ENCODE assay signal across 9 mouse cellular contexts in the genomic region with DNA sequence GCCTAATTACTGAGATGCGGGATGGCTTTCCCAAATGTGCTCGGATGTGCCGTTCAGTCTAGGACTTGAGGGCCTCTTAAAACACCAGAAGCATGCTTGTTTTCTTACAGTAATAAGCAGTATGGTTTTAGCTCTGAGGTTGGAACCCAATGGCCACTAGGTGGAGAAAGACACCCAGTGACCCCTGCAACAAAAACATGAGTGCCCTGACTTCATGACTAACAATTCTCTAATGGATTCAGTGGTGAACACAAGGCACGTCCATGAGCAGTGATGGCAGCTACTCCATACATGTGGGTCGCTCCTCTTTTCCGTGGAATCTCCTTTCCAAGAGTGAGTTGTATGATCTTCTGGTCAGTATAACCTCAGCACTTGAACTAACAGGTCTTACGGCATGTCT. TPM values are rescaled to one million over a fixed set of nuclear protein-coding genes. Genes with fewer than 3 reads are reported as not detected.
DNase-seq lines count a peak whose midpoint lies in the region; ATAC-seq and TF ChIP-seq lines count a peak whose summit lies in the region.
"Had no signal": no experiment of that assay in that cellular context is flagged by ENCODE, and none has a peak within 500 bp of the region (broad histone marks: within the 10 kb centered on the region; RNA-seq: fewer than 3 reads in every experiment).

No protein-coding gene starts in this region.

- H3K27me3 ChIP-seq in forebrain, postnatal 0 days (ENCODE audit: insufficient read depth, low read length): no peaks in the 10 kb centered on the region
- H3K27me3 ChIP-seq in forebrain, embryonic 11.5 days (ENCODE audit: control insufficient read depth, insufficient read depth, low read length): no peaks in the 10 kb centered on the region
- no peaks in the 10 kb centered on the region for H3K27me3 ChIP-seq in forebrain, embryonic 14.5 days (replicated peaks; ENCODE audit: control insufficient read depth, insufficient read depth, low read length)
- H3K27me3 ChIP-seq: limb, embryonic 13.5 days had no signal

- H3K4me3 ChIP-seq in forebrain, postnatal 0 days (ENCODE audit: low read depth, low read length): no peak overlapping the region
- H3K4me3 ChIP-seq in forebrain, embryonic 11.5 days (ENCODE audit: low read depth, low read length): no peak overlapping the region
- H3K4me3 ChIP-seq in forebrain, embryonic 14.5 days (ENCODE audit: low read depth, low read length): no peak overlapping the region
- H3K4me3 ChIP-seq: limb, embryonic 13.5 days had no signal

- no peaks in the 10 kb centered on the region for H3K4me1 ChIP-seq in forebrain, postnatal 0 days (ENCODE audit: insufficient read depth)
- H3K4me1 ChIP-seq in forebrain, embryonic 11.5 days (replicated peaks; ENCODE audit: control insufficient read depth, insufficient read depth, low read length): no peaks in the 10 kb centered on the region
- no peaks in the 10 kb centered on the region; the same call in 1 of the 2 replicates for H3K4me1 ChIP-seq in forebrain, embryonic 14.5 days (ENCODE audit: control insufficient read depth, insufficient read depth, low read length)

- no peak for ATAC-seq in forebrain, postnatal 0 days
- ATAC-seq in forebrain, embryonic 11.5 days (replicated peaks; ENCODE audit: low FRiP score): no peak
- no peak for ATAC-seq in forebrain, embryonic 14.5 days

- 67% methylated on average over 7 of the region's 7 CpGs for WGBS in forebrain, postnatal 0 days
- WGBS in forebrain, embryonic 11.5 days: 67% methylated on average over 7 of the region's 7 CpGs
- 73% methylated on average over 7 of the region's 7 CpGs for WGBS in forebrain, embryonic 14.5 days

- H3K9ac ChIP-seq in forebrain, postnatal 0 days: no peak overlapping the region
- H3K9ac ChIP-seq in forebrain, embryonic 11.5 days (ENCODE audit: low read length): no peak overlapping the region
- no peak overlapping the region for H3K9ac ChIP-seq in forebrain, embryonic 14.5 days (ENCODE audit: low read length)
- H3K9ac ChIP-seq: limb, embryonic 13.5 days had no signal

- no peaks in the 10 kb centered on the region for H3K36me3 ChIP-seq in forebrain, postnatal 0 days (ENCODE audit: insufficient read depth)
- no peaks in the 10 kb centered on the region for H3K36me3 ChIP-seq in forebrain, embryonic 11.5 days (ENCODE audit: control insufficient read depth, insufficient read depth, low read length)
- no peaks in the 10 kb centered on the region for H3K36me3 ChIP-seq in forebrain, embryonic 14.5 days (ENCODE audit: control insufficient read depth, insufficient read depth, low read length)
- H3K36me3 ChIP-seq: limb, embryonic 13.5 days had no signal

- H3K4me2 ChIP-seq in forebrain, postnatal 0 days (ENCODE audit: low read depth): no peak overlapping the region
- no peak overlapping the region for H3K4me2 ChIP-seq in forebrain, embryonic 11.5 days (ENCODE audit: low read depth, low read length, severe bottlenecking)
- no peak overlapping the region for H3K4me2 ChIP-seq in forebrain, embryonic 14.5 days (ENCODE audit: low read length)
- H3K4me2 ChIP-seq: limb, embryonic 13.5 days had no signal

- 0 out of 2 replicates have a peak, but pooled peaks have one; percentile 42 for TF ChIP-seq CTCF in forebrain, postnatal 0 days (IDR thresholded peaks at IDR 0.05; ENCODE audit: low read depth)

- DNase-seq in forebrain, postnatal 0 days: no peak
- no peak for DNase-seq in forebrain, embryonic 11.5 days (ENCODE audit: low spot score)
- DNase-seq in urinary bladder, postnatal 14 days (ENCODE audit: low spot score): peak; percentile 10
- no peak for DNase-seq in urinary bladder, postnatal 10 days (ENCODE audit: low spot score)
- DNase-seq in kidney, postnatal 14 days: peak; percentile 29
- no peak for DNase-seq in frontal cortex, postnatal 14 days (ENCODE audit: low spot score in 2 of 2)
- DNase-seq in left cerebral cortex, adult 11 months (ENCODE audit: low spot score): no peak
- no peak for DNase-seq in forebrain, embryonic 14.5 days (ENCODE audit: low spot score)

- no peaks in the 10 kb centered on the region for H3K9me3 ChIP-seq in forebrain, postnatal 0 days (ENCODE audit: low read length)
- H3K9me3 ChIP-seq in forebrain, embryonic 11.5 days (ENCODE audit: control insufficient read depth, low read length): no peaks in the 10 kb centered on the region
- no peaks in the 10 kb centered on the region for H3K9me3 ChIP-seq in forebrain, embryonic 14.5 days (replicated peaks; ENCODE audit: control insufficient read depth, low read length)
- H3K9me3 ChIP-seq: limb, embryonic 13.5 days had no signal

- H3K27ac ChIP-seq in forebrain, postnatal 0 days (ENCODE audit: low read depth, low read length): no peak overlapping the region
- no peak overlapping the region for H3K27ac ChIP-seq in forebrain, embryonic 11.5 days (ENCODE audit: low read depth, low read length)
- H3K27ac ChIP-seq in forebrain, embryonic 14.5 days (ENCODE audit: low read depth, low read length): no peak overlapping the region
- H3K27ac ChIP-seq: limb, embryonic 13.5 days had no signal

RNA-seq across cellular contexts. Expression of a gene that starts 27.6 kb away (rescaled TPM):
- total RNA-seq in forebrain, postnatal 0 days (2014; rRNA removed): 10.2 and 11.4 TPM in 2 replicates
- polyA plus RNA-seq in forebrain, postnatal 0 days (2015; fragmentation: Nextera tagmentation; extraction: Ambion mirVana): 11.8 and 11.9 TPM in 2 replicates
- 19.2 and 20.1 TPM in 2 replicates for polyA plus RNA-seq in forebrain, embryonic 11.5 days (2014; fragmentation: Nextera tagmentation; extraction: Ambion mirVana)
- polyA plus RNA-seq in forebrain, embryonic 14.5 days (2014; fragmentation: Nextera tagmentation; extraction: Ambion mirVana): 20.9 and 22.5 TPM in 2 replicates

Comparison
In these comparisons a context has a peak if more than half of its experiments do, and no peak if none do; other contexts are left out.
1. DNase-seq: peak in urinary bladder, postnatal 14 days (single experiment) and kidney, postnatal 14 days (single experiment); none in forebrain, postnatal 0 days (single experiment), forebrain, embryonic 11.5 days (single experiment), urinary bladder, postnatal 10 days (single experiment), frontal cortex, postnatal 14 days (0 of 2), left cerebral cortex, adult 11 months (single experiment) and forebrain, embryonic 14.5 days (single experiment).